Mouse (Mus musculus): ENCODE results near the gene Slc6a15.

The Slc6a15 gene

GRCm38 (mm10) chr10:103367371-103368295 is at the start of gene Slc6a15:
Gene Slc6a15 (plus strand): TSS chr10:103367783.
- peak; percentile 28 to 60 for DNase-seq

GRCm38 (mm10) chr10:103321941-103322340 is 45.6 kb upstream of the Slc6a15 start:
- no peak for DNase-seq

DNA sequence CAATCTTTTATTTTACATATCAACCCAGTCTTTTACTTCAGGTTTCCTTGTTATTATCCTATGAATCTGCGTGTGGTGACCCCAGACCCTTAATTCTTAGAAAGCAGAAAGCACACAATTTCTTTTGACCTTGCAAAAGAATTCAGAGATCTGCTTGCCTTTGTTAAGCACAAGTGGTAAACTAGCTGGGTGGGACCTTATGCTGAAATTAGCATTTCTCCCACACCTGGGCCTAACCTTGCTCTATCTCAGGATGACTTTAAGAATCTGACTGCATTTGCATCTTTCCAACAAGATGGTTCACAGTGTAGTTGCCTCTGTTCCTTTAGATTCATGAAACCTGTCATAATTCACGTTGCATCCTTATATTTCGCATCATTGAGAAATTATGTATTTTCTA is 44.2 kb upstream of the Slc6a15 start:
- DNase-seq = no peak

DNA sequence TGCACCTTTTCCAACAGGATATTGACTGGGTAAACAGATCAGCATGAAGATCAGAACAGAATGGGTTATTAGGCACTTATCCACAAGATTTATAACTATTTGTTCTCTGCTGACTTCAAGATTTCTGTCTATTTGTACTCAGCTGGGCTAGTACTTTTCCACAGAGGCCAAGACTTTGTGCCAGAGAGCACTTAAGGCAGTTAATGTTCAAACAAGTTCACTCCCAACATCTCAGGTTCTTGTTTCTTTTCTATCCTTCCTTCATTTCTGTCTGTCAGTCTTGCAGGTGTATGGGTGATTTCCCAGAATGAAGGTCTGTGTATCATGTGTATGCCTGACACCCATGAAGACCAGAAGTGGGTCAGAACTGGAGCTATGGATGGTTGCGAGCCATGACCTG is 33.3 kb upstream of the Slc6a15 start:
- peak in 1 of 2 experiments; percentile 14 for DNase-seq

- DNase-seq = no peak
Observed at GRCm38 (mm10) chr10:103339928-103340327, 27.7 kb upstream of the Slc6a15 start.

DNA sequence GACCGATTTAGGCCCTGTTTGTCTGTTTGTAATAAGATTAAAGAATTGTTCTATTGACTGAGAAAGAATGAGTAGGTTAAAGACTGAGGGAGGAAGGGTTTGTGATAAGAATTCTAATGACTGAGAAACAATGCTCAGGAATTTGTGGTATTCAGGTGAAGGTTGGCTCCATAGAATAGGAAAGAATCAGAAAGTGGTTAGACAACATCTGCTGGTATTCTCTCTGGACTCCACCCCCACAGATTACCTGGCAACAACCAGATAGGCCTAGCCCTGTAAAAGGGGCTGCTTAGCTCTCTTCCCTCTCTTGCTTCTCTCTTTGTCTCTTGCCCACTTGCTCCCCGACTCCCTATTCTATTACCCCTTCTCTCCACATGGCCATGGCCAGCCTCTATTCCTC is 20.8 kb upstream of the Slc6a15 start:
- DNase-seq = no peak

DNA sequence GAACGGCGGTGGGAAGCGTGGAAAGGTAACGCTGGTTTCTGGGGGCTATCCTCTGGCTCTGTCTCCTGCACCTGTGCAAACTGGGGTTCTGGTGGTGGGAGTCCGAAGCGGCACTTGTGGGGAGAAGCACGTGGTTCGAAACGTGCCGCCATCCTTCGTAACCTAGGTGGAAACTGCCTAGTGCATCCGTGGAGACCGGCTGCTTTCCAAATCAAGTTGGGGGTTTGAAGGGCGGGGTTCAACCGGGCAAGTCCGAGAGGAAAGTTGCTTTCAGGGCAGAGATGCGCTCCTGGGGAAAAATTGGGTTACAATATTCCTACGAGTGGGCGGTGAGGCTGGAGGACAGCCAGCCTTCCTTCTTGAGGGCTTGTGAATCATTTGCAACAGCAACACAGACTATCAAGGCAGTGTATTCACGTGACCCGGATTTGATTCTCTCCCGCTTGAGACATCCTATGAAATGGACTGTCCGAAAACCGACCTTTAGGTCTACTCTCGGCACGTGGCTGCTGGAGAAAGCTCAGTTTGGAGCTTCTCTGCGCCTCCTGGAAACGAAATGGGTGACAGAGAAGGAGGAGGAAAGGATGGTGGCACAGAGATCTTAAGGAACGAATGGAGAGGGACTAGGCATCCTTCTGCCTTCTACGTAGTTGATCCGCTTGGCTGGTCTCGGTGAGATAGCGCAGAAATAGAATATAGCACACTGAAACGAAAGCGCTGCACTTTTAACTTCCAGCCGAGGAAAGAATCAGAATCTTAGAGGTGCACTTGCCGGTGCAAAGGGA is 905 bp downstream of the Slc6a15 start:
- peak; percentile 48 to 61 for DNase-seq

- DNase-seq = peak; percentile 86 to 88
Observed at GRCm38 (mm10) chr10:103369081-103369420, 1.5 kb downstream of the Slc6a15 start.

DNA sequence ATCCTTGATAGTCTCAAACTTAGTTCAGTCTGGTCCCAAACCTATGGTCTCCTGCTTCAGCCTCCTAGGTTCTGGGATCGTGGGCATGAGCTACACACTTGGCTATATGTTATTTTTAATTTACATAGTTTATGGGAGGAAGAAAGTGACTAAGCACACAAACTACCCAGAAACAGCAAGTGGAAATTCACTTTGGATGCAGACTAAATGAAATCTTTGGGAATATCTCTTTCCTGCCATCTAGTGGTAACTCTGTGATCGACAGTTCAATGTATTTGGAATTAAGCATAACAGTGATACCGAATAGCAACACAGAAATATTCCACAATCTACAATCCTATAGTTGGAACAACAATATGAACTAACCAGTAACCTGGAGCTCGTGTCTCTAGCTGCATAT is 34.6 kb downstream of the Slc6a15 start:
- DNase-seq = peak in 1 of 2 experiments; percentile 6

- DNase-seq = no peak
Observed at GRCm38 (mm10) chr10:103427717-103428116, 60.1 kb downstream of the Slc6a15 start.

DNA sequence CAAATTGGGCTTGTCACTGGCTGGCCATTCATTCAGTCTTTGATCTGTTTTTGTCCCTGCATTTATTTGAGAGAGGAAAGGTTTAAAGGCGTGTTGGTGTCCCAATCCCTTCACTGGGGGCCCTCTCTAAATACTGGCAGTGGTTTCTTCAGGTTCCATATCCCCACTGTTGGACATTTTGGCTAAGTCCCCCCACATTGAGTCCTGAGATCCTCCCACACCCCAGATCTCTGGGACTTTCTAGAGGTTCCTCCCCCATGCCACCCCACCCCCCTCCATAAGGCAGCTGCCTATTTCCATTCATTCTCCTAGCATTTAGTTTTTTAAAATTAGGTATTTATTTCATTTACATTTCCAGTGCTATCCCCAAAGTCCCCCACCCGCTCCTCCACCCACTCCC is 75.0 kb downstream of the Slc6a15 start:
- no peak for DNase-seq

- DNase-seq = peak in 1 of 2 experiments; percentile 4
Observed at GRCm38 (mm10) chr10:103443070-103443469, 75.5 kb downstream of the Slc6a15 start.

DNA sequence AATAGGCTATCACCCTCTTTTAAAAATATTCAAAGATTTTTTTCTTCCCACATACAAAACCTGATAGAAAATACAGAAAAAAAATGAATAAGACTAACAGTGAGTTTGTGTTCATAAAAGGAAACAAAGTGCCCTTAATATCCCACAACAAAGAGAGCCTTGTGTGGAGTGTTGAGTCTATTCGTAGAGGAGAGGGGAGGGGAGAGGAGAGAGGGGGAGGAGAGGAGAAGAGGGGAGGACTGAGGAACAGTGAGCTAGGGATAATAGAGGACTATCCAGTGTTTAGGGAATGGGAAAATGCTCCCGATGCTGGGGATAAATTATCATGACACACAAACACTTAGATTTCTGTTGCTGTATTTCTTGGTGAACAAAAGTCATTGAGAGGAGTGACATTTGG is 80.8 kb downstream of the Slc6a15 start:
- DNase-seq = no peak

DNA sequence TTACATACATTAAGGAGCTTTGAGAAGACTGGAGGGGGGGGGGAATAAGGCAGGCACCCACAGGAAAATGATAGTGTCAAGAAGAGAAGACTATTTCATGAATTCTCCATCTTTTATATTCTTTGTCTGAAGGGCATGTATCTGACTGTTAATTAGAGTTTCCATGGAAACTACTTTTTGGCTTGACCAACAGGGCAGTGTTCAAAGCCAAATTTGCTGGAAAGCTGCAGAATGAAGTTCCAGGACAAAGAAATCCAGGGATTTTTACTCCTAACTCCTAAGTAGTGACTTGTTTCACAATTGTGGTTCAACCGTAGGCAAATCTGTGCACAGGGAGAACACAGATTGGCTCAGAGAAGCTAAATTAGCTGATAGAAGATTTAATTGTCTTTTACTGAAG is 90.3 kb downstream of the Slc6a15 start:
- DNase-seq = no peak

Measured in kidney, postnatal 25 days (tissue).